Mouse (Mus musculus) E14TG2a.4 (cell line): ENCODE measurements at regions not wholly inside any gene's neighbourhood (a gene's known extent, or its start where the extent isn't known, plus 50 kb on each side); places are given as distances from the start of the nearest gene placed in this dataset.

ENCODE experiments used
- CTCF ChIP-seq: conservative IDR thresholded peaks from 2 replicates; pipeline ENCODE4 v1.5.1; 2014; ENCODE audit warnings: low read length
- NANOG ChIP-seq: IDR thresholded peaks from 2 replicates; pipeline ENCODE4 v1.6.1; 2014; ENCODE audit warnings: borderline replicate concordance, low read length, mixed read lengths
- POU5F1 ChIP-seq: IDR thresholded peaks from 2 replicates; pipeline ENCODE4 v1.6.1; 2014; ENCODE audit warnings: low read length, borderline replicate concordance

DNA sequence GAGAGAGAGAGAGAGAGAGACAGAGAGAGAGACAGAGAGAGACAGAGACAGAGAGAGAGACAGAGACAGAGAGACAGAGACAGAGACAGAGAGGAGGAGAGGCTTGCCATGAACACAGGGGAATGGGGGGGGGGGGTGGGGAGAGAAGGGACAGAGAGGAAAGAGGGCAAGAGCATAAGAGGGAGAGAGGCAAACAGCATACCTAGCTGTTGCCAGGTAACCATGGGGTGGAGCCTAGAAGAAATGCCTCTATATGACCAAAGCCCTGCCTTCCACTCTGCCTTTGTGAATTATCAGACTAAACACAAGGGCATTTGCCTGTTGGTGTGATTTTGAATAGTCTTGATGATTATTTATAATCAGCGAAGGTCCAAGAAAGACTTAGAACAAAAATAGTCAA is 332.2 kb downstream of the Galc start:
- TF ChIP-seq CTCF (no peak), POU5F1 (no peak), NANOG (no peak)
